Mouse (Mus musculus) T-cell, adult 2 months (primary cell): ENCODE measurements around the gene Casp9.

Source experiments
- DNase-seq: peaks from one replicate; pipeline ENCODE4 v3.0.0; 2022; ENCODE audit warnings: low spot score

The Casp9 gene

GRCm38 (mm10) chr4:141781201-141781985 lies 12.0 kb upstream of the Casp9 start:
- no peak for DNase-seq

GRCm38 (mm10) chr4:141784835-141785234 lies 8.6 kb upstream of the Casp9 start:
- DNase-seq: no peak

- no peak for DNase-seq
Observed at GRCm38 (mm10) chr4:141786141-141786540, 7.3 kb upstream of the Casp9 start.

GRCm38 (mm10) chr4:141787046-141787445 lies 6.4 kb upstream of the Casp9 start:
- DNase-seq: no peak

GRCm38 (mm10) chr4:141787462-141787861 lies 6.0 kb upstream of the Casp9 start:
- no peak for DNase-seq

GRCm38 (mm10) chr4:141789564-141790218 lies 3.7 kb upstream of the Casp9 start:
- DNase-seq: no peak

- peak; percentile 94 for DNase-seq
Observed at GRCm38 (mm10) chr4:141790524-141790990, 2.9 kb upstream of the Casp9 start, which contains the start of gene Dnajc16. Dnajc16 (minus strand) TSS chr4:141790931.

GRCm38 (mm10) chr4:141791486-141791885 lies 1.9 kb upstream of the Casp9 start:
- DNase-seq: no peak

GRCm38 (mm10) chr4:141791951-141792350 lies 1.5 kb upstream of the Casp9 start:
- DNase-seq: no peak

GRCm38 (mm10) chr4:141792554-141793281 lies 694 bp upstream of the Casp9 start:
- no peak for DNase-seq

- no peak for DNase-seq
Observed at GRCm38 (mm10) chr4:141794152-141794535, 732 bp downstream of the Casp9 start.

- no peak for DNase-seq
Observed at GRCm38 (mm10) chr4:141796356-141796755, 2.9 kb downstream of the Casp9 start.

GRCm38 (mm10) chr4:141796954-141797353 lies 3.5 kb downstream of the Casp9 start:
- no peak for DNase-seq

GRCm38 (mm10) chr4:141797545-141797944 lies 4.1 kb downstream of the Casp9 start:
- DNase-seq: no peak

GRCm38 (mm10) chr4:141804105-141804504 lies 10.7 kb downstream of the Casp9 start:
- no peak for DNase-seq

- no peak for DNase-seq
Observed at GRCm38 (mm10) chr4:141805886-141806285, 12.5 kb downstream of the Casp9 start.

GRCm38 (mm10) chr4:141809850-141810464 lies 16.5 kb downstream of the Casp9 start:
- no peak for DNase-seq

- no peak for DNase-seq
Observed at GRCm38 (mm10) chr4:141810975-141811374, 17.6 kb downstream of the Casp9 start.

- no peak for DNase-seq
Observed at GRCm38 (mm10) chr4:141811375-141811774, 18.0 kb downstream of the Casp9 start.

- DNase-seq: no peak
Observed at GRCm38 (mm10) chr4:141816267-141816666, 22.9 kb downstream of the Casp9 start.

GRCm38 (mm10) chr4:141816776-141817655 lies 23.6 kb downstream of the Casp9 start:
- DNase-seq: no peak
